Mouse (Mus musculus) lung, postnatal 25 days (tissue): ENCODE results near the gene Cort.
A peak's percentile ranks its signal among the peaks of the same experiment; 100 is the strongest.
"Not testable (repeated sequence)": the region's sequence is repeated elsewhere in the genome, so short reads cannot be mapped to it uniquely, and the experiment has no call there.

ENCODE experiments used
- DNase-seq: peaks from one replicate; pipeline ENCODE4 v3.0.0; 2022; ENCODE audit warnings: low spot score

Cort gene

DNA sequence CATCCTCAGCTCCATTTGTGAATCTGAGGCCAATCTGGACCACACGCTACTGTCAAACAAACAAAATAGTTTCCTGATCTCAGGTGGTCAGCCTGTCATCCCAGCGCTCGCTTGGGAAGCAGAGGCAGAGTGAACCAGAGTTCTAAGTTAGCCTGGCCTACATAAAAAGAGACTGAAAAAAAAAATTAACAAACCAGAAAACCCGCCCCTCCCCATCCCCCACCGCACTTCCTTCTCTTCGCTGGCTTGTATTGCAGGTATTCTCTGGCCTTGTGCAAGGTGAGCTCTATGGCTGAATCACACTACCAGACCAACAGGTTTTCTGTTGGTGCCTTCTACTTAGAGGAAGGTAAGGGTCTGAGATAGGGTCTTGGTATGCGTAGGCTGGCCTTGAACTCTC, 21.0 kb upstream of the Cort start:
- DNase-seq: no peak

DNA sequence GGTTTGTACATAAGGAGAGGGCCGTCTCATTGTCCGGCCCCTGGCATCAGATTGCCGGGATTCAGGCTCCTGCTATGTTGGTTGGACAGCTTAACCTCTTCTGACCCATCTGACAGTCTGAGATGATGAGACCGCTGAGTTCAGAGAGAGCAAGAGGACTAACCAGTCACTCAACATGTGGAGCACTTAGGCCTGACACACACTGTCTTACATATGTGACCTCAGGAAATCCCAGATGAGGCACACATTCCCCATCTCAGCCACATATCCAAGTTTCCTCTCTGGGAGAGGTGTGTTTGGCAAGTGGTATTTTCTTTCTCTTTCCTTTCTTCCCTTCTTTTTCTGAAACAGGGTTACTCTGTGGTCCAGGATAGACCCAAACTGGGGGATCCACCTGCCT, 18.6 kb upstream of the Cort start:
- DNase-seq: no peak

DNA sequence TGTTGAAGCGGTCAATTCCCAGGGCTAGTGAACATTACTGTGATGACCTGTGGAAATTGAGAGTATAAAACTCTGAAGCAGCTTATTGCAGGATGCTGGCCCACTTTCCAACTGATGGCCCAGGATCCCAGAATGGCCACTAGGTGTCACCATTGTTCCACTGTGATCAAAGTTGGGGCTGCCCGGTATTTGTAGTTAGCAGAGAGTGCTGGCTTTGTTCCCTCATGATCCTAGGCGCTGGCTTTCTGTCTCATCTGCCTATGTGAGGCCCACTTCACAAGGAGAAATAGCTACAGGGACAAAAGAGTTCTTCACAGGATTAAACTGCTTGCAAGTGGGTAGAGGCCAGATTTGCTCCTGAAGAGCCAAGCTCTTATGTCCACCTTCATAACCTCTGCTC, 17.9 kb upstream of the Cort start:
- DNase-seq: peak; percentile 86

DNA sequence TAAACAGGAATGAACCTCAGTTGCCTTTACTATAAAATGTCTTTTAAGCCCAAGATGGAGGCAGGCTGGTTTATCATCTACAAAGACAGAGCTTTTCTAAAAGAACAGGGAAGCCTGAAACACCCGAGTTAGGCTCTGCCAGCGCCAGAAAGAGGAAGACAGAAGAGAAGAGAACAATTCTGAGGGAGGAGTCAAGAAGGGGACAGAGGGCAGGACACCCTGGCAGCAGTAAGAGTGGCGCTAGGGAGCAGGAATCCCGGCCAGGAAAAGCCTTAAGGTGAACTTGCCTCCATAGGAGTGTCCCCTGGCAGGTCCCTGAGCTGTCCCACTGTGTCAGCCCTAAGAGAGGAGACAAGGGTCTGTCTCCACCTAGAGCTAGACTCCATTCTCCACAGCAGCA, 17.0 kb upstream of the Cort start:
- no peak for DNase-seq

DNA sequence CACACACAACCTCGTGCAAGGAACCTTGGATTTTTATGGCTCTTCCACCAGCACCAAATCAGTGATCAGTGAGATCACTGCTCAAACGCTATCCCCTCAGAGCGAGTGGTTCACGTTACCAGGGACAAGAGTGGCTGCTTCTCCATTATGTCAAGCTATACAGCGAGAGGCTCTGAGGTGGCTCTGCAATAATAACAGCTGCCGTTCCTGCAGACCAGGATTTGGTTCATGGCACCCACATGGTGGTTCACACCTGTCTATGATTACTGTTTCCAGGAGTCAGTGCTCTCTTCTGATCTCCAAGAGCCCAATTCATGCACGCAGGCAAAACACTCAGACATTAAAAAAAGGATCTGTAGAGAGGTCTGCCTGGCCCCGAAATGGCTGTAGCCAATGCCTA, 12.0 kb upstream of the Cort start:
- DNase-seq: no peak

DNA sequence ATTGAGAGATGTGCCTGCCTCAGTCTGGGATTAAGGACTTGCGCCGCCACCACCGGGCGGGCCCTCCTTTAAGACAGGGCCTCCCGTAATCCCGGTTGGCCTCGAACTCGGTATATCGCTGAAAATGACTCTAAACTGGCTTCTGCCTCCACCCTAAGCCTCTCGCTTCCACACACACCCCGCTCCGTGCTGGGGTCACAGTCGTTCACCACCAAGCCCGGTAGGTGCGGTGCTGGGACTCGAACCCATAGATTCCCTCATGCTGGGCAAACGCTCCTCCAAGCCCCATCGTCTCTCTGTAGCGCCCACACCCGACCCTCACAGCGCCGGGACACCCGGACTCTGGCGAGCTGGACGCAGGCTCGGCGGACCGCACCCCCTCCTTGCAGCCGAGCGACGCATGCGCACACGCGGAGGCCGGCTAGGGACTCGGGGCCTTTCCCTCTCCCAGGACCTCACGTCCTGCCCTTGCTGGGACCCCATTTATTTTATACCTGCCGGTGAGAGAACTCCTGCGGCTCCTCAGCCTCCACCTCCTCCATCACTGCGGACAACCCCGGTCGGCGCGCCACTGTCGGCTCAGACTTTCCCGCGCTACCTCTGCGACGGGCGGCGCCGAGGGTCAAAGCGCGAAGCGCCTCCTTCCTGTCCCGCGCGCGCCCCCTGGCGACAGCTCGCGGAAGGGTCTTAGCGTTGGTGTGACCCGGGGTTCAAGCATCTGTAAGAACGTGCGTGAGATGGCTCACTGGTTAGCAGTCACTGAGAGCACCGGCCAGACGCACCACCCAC, 10.6 kb upstream of the Cort start, which contains the start of gene Cenps:
Cenps (minus strand) TSS at position 648 of the 789 bp plus-strand sequence.
- peak; percentile 83 for DNase-seq

DNA sequence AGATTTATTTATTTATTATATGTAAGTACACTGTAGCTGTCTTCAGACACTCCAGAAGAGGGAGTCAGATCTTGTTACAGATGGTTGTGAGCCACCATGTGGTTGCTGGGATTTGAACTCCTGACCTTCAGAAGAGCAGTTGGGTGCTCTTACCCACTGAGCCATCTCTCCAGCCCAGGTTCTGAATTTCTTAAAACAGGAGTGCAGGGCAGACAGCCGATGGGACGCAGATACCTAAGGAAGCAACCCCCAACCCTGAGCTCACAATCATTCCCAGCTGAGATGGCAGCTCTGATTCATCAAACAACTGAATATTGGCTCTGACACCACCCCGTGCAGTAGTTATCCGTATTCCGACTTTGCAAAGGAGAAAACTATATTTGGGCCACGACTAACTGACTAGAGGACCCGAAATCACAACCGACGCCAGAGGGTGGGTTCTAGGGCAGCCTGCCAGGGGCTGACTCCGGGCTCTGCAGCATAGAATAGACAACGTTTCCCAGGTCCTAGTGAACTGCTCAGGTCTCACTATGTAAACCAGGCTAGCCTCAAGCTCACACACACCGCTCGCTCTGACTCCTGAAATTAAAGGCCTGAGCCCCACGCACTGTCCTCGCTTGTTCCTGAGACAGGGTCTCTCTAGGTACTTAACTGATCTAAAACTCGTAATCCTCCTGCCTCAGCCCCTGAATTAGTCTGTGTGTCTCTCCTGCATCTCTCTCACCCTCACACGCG, 9.7 kb upstream of the Cort start:
- DNase-seq: no peak

DNA sequence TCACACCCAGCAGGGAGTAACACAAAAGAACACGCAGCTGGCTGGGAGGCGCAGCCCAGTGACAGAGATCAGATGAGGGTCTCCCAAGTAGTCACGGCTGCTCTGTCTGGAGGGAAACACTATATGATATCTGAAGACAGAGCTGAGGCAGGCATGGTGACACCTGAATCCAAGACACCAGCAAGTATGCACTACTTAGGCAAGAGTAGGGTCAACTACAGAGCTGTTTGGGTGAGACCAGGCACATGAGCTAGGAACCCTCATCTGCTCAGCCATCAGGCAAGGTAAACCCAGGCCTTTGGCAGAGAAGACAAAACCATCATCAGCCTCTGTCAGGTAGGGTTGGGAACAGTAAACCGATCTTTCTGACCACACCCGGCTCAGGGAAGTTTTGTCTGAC, 6.8 kb upstream of the Cort start:
- DNase-seq: no peak

DNA sequence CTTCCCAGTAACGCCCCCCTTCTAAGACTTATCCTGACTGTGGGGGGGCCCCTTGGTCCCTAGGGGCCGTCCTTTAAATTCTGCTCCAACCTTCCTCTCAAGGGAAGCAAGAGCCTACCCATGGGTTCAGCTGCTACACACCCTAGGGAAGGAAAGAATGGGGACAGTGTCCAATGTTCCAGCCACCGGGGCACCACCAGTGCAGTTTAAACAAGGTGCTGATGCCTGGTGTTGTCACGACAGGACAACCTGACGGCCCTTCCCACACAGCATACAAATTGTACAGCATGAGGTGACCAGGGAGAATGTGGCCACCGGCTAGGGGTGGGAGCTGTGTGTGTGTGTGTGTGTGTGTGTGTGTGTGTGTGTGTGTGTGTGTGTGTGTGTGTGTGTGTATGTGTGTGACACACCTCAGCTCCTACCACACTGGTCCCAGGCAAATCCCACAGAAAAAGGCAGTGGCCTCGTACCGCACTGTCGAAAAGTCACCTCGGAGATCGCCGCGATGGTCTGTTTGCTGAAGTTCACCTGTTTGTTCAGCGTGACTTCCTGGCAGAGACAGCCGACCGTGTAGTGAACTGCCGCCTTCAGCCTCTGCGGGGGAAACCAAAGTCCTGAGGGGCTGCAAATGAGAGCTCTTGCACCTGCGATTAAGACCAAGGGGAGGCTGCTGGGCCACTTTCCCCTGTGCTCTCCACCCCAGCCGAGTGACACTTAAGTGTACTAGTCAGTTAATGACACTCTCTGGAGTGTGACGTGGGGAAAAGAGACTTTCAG, 5.4 kb upstream of the Cort start:
- DNase-seq: peak; percentile 17

DNA sequence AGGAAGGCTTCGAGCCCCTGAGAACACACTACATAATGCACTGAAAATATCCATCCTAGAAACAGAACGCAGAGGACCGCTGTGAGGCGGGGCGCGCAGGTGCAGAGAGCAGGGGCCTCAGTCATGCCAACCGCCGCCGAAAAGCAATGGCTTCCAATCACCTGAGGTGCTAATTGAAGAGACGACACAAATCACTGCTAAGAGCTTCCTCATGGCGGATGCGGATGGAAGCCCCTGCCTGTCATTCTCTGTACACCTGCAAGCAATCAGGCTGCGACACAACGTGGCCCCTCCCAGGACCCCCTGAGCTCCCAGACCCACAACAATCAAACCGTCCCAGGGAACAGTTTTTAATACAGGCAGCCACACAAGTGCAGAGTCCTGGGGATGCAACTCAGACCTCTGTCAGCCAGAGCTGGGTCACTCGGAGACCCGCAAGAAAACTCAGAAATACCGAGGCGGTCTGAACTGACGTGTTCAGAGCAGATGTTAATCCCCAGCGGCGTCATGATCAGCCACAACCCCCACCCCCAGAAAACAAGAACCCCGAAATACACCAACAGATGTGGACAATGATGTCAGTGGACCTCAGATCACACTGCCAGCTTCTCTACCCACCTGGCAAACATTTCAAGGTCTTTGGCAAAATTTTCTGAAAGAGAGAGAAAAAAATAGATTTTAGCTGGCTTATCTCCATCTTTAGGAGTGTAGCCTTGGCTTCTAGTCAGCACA, 4.6 kb upstream of the Cort start:
- DNase-seq: no peak

DNA sequence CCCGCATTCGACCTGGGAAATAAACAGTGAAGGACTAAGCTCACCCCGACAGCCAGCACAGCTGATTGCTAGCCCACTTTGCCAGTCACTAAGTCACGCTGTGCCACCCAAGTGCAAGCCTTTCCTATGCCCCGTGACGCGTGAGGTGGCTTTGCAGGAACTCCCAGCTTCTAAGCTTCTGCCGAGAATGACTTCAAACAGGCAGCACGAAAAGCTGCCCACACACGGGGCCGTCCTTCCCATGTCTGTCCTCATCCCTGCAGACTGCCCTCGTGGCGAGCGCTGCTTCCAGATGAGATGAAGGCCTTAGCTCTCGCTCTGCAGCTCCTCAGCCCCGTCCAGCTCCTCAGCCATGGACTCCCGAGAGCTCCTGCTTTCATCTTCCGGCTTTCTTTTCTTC, 1.9 kb upstream of the Cort start:
- no peak for DNase-seq

DNA sequence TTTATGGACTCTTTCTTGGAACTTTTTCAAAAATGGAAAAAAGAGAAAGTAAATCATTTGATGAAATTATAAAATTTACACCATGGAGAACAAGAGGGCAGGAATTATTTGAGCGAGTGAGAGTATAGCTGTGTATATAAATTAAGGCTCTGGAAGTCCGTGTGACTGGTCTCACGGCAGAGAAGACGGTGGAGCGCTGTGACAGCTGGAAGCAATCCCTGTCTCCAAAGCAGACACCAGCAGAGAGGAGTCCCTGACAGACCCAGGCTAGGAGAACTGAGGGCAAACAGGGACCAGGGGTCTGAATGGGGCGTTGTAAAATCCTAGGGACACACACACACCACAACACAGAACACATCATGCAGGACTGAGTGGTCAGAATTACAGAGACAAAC, 451 bp downstream of the Cort start:
- DNase-seq: no peak

DNA sequence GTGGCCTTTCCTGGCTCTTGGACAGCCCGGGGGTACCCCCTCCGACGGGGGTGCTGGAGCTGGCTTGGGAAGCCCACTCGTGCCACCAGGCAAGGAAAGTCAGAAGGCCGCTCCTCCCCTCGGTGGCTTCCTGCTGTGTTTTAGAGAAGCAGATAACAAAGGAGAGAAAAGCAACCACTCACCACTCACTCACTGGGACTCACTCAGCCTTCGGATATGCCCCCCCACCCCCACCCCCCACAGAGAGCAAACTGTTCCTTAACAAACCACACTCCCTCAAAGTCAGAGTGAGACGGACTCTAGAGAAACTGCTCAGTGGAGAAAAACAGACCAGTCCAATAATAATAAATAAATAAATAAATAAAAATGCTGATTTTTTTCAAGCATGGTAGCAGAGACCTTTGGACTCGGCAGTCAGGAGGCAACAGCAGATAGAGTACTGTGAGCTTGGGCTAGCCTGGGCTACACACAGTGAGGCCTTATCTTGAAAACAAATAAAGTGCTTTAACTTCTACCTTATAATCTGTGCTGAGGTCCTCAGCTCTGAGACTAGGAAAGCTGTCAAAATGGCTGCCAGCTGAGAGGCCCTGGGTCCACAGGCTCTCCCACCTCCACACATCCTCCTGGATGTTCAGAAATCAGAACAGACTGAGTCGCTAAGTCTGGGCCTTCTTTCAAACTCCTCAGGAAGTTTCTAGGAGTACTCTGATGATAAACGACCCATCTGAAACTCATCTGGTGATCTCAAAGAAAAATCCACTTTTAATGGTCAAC, 1.0 kb downstream of the Cort start:
- DNase-seq: no peak

DNA sequence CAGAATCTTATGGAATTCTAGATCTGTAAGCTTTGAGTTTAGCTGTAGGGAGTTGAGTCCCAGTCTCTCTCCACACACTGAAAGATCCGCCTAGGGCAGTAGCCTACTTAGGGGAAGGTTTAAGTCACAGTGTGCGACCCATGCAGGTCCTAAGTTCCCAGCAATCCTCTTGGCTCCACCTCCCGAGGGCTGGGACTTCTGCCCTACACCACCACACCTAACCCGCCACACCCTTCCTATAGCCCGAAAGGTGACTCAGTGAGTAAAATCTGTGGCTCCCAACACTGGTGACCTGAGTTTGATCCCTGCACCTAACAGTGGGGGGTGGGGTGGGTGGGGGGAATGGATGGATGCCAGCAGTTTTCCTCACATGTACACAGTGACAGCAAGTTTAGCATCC, 3.1 kb downstream of the Cort start:
- no peak for DNase-seq

DNA sequence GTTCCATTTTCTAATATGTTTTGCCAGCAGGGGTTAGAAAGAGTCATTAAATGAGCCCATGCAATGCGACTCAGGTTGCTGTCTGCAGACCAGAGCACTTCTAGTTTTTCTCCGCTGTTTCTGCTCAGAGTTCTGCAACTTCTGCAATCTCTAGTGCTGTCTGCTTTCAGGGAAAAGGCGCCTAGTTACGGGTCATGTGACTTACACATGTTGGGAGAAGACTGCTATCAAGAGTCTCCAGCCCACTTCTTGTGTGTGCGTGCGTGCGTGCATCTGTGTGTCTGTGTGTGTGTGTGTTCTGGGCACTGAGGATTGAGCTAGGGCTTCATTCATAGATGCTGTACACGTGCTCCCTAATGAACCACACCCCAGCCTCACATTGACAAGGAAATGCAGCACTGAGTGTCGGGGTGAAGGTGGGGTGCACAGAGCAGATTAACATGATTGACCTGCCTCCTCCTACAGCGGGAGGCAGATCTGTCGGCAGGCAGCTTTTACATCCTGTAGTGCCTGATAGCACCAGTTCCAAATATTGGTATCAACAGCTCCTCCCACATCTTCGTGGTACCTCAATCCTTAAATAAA, 6.5 kb downstream of the Cort start:
- not testable (repeated sequence) for DNase-seq

DNA sequence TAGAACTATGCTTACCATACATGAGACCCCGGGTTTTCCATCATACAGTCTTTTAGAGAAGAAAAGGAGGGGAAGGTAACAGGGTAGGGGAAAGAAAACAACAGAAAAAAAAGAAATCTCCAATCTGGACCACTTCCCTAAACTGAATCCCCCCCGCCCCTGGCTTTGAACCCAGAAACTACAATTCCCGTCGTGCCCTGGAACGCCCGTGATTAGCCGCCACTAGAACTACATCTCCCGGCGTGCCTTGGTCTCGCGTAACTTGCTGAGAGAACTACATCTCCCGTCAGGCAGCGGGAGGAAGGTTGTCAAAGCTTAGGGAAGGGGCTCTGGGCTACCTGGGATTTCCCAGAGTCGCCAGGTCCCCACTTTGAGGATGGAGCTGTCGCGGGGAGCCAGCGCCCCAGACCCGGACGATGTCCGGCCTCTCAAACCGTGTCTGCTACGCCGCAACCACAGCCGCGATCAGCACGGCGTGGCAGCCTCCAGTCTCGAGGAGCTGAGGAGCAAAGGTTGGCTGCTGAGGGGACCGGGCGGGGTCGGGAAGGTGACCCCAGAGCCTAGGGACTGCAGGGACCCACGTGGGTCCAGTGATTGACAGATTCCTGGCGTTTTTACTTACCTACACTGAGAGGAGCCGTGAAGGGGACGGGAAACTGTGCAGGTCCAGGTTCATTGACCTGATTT, 22.5 kb downstream of the Cort start, which contains the start of gene Dffa:
Dffa (plus strand) TSS at position 272 of the 687 bp plus-strand sequence.
- peak; percentile 95 for DNase-seq

DNA sequence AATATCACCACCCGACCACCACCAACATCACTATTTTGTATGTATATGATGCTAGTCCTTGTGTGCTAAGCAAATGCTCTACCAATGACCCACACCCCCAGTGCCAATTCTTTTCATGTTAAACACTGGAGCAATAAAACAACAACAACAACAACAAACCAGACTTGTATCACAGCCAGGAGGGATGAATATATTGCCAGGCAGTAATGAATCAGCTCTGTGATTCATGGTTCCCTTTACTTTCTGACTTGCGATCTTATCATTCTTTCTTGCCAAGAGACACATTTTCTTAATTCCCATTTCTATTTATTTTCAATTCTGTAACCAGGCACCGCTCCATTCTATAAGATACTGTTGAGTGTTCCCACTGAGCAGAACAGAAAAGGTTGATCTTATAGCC, 25.1 kb downstream of the Cort start:
- DNase-seq: no peak

DNA sequence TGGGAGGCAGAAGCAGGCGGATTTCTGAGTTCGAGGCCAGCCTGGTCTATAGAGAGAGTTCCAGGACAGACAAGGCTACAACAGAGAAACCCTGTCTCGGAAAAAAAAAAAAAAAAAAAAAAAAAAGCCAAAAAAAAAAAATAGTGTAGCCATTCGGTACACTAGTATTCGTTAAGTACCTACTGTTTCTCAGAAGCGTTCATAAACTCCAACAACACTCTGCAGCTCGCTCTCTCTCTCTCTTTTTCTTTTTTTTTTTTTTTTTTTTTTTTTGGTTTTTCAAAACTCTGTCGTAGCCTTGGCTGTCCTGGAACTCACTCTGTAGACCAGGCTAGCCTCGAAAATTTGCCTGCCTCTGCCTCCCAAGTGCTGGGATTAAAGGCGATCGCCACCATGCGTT, 26.1 kb downstream of the Cort start:
- DNase-seq: not testable (repeated sequence)

DNA sequence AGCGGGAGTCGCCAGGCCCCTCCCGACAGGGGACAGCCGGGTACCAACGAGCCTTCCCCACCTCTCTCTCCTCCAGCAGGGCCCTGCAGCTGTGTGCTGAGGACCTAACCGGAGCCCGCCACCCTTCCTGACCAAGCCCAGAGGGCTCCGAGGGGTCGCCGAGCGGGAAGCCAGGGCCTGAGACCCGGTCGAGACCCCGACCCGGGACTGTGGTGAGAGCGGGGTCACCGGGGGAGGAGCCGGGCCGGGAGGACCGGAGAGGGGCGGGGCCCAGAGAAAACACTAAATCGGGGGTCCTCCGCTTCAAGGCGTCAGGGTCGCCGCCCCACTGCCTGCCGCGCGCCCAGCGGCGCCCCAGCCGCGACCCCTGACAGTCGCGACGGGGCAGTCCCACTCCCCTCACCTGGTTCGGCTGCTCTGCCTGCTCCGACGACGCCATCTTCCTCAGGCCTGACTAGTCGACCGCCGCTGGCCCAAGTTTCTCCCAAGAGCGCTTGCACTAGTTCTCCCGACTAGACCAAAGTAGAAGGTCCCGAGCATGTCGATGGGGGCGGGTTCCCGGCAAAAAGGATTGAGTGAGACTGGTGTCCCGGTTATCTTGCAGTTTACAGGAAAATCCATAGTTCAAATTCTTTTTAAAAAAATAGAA, 27.1 kb downstream of the Cort start, which contains the start of gene Pex14:
Pex14 (minus strand) TSS at position 508 of the 649 bp plus-strand sequence.
- DNase-seq: peak; percentile 92

DNA sequence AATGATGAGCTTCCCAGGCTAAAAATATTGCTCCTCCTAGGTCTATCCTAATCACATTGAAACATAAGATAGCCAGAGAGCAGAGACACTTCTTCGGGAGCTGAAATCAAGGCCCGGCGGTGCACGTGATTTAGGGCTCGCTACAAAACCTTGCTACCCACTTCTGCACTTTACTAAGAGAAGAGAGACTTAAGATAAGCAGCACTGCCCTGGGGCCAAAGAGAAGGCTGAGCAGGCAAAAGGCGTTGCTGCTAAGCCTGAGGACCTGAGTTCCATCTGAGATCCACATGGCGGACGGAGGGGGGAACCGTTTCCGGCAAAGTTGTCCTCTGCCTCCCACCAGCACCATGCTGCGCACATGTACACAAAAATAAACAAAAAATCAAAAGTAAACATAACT, 28.0 kb downstream of the Cort start:
- no peak for DNase-seq
